Mouse (Mus musculus) ovary, postnatal 14 days (tissue): ENCODE measurements around the gene Ccdc74a.

Source experiments
- DNase-seq: peaks from one replicate; pipeline ENCODE4 v3.0.0; 2022; ENCODE audit warnings: low spot score

Gene Ccdc74a

DNA sequence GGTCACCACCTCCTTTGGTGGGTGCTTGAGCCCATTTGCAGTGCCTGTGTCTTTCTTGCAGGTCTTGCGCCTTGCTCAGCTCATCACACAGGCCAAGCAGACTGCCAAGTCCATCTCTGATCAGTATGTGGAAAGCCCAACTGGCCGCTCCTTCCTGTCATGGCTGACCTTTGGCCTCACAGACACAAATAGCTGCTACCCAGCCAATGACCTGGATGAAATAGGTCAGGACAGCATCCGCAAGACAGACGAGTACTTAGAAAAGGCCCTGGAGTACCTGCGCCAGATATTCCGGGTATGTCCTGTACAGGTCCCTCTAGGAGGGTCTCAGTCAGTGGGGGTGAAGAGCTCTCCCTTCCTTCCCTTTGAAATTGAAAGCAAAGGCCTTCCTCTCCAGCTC lies 5.0 kb upstream of the Ccdc74a start:
- no peak for DNase-seq

DNA sequence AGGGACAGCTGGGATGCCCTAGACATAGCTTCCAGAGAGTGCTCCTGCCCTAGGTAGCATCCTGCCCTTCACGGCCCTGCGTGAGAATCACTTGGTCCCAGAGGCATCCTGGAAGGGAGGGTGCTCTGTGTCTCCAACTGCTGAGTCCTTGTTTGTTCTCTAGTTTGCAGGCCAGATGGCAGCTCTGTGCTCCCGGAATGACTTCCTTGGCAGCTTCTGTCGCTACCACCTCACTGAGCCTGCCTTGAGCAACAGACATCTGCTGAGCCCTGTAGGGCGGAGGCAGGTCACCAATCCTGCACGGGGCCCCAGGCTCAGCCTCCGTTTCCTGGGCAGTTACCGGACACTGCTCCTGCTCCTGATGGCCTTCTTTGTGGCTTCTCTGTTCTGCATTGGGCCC lies 4.0 kb upstream of the Ccdc74a start:
- no peak for DNase-seq

DNA sequence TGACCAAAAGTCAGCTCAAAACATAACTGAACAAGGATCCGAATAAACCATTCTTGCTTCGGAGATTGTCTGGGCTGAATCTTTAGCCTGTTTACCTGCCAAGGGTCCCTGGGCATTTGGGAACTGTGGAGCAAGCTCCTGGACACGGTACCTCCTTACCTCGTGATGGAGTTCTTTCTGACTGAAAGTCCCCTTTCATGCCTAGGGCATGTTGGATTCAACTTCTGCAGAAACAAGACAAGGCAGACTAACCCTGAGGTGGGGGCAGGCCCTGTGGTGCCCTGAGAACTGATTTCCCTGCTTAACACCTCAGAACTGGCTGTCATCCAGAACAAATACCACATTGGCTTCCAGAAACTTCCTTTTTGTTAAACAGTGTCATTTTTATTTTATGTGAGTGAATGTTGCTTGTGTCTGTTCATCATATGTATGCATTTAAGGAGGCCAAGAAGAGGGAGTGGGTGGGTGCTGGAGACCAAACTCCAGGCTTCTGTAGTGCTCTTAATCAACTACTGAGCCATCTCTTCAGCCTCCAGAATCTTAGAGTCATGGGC lies 2.8 kb upstream of the Ccdc74a start:
- no peak for DNase-seq

DNA sequence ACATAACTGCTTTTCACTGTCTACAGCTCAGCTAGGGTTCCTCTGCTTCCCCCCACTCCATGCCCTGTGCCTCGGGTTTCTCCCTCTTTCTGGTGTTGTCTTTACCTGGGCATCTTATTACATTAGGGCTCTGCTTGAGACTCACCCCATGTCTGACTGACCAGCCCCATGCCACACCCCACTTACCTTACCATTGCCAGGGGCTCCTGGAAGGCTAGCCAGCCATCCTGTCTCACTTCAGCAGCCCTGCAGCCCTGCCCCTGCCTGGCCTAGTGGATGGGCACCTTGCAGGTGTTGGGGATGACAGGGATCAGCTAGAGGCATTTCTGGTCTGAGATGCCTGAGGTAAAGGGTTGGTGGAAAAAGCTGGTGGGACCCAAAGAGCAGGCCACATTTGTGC lies 886 bp downstream of the Ccdc74a start:
- no peak for DNase-seq

DNA sequence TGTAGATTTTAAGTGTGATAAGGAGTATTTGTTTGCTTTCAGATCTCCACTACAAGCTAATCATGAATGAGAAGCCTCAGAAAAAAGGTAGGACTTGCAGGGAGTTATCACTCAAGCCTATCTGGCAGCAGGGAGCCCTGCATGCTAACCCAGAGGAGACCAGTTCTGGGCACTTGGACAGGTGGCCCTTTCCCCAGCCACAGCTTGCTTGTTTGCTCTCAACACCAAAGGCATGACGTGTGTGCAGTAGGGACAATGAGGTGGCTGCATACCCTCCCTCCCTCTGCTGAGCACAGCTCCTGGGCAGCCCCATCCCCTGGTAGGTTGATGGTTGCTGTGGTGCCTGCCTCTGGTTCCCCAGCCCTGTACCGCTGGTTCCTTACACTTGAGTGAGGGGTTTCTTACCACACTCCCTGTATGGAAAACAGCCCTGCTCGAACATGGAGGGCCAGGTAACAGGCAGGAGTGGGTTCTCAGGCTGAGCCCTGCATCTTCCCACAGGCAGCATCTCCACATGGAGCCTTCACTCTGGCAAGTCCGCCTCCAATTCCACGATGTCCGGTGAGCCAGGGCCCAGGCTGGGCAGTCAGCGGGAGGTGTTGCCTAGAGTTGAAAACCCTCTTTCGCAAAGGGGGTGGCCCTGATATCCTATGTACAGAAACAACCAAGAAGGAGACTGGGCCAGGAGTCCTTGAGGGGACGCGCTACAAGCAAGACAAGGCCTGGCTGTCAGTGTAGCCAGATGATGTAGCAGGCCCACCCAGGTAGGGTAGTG lies 1.5 kb downstream of the Ccdc74a start:
- DNase-seq, result no peak

DNA sequence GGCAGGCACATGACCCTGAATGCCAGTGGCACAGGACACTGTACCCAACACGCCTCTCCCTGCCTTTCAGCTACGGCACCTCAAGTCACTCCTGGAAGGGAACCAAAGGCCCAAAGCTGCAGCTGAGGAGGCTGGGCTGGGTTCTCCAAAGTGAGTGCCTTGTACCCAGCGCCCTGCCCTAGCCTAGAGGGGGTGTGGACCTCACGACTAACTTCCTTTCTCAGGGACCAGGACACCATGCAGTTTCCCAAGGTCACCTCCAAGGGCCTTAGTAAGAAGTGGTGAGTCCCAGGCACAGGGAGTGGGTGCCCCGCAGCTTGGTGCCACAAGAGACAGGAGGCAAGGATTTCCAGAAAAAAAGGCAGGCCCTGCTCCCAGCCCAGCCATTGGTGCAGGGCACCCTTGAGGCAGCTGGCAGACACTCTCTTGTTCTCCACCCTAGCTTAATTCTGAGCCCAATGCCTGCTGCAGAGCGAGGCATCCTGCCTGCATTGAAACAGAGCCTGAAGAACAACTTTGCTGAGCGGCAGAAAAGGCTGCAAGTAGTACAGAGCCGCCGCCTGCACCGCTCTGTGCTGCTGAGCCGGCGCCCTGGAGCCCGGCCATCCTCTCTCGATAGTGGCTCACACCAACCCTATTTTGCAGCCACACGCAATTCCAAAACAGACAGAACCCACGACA lies 3.8 kb downstream of the Ccdc74a start:
- no peak for DNase-seq

DNA sequence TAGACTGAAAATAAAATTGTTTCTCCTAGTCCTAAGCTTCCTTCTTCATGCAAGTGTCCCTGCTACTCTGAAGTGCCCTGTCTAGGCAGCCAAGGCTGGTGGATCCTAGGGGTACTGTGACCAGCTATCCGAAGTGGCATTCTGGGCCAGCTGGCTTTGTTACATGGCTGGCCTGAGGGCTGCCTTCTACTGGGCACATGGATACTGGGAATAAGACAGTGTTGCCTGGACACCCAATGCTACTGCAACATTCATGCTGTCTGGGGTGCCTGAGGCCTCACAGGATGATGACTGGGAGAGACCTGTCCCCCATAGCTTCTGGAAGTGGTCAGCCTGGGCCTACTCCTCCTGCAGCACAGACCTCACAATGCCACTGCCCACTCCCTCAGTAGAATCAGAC lies 4.4 kb downstream of the Ccdc74a start:
- DNase-seq, result no peak

DNA sequence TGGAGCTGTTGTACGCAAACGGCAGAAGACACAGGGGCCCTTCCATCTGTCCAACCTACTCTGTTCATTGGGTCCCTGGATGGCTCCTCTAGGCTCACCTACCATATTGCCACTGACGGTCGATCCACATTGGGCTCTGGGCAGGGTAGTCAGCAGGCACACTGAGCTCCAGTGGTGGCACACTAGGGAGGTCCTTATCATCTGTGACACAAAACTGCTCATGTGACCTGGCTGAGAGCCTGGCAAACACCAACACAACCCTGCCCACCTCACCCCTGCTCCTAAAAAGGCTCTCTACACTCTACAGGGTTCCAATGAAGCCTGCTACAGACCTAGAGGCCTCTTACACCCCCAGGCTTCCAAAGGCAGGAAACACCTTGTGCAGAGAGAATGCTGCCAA lies 6.3 kb downstream of the Ccdc74a start:
- no peak for DNase-seq

DNA sequence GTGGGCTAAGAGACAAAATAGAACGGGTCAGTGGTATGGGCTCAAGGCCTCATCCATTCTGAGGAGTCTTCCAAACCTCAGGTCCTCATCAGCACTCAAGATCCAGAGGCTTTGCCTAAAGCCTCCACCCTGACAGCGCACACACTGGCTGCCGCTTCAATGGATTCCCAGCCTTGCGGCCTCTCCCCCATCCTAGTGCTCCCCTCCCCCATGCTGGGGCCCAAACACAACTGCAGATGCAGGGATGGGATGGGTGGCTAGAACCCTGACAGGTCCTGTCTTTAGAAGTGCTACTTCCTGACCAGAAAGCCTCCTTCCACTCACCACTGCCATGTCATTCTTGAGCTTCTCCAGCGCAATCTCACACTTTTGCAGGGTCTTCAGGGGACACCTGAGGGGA lies 7.3 kb downstream of the Ccdc74a start:
- DNase-seq, result no peak

DNA sequence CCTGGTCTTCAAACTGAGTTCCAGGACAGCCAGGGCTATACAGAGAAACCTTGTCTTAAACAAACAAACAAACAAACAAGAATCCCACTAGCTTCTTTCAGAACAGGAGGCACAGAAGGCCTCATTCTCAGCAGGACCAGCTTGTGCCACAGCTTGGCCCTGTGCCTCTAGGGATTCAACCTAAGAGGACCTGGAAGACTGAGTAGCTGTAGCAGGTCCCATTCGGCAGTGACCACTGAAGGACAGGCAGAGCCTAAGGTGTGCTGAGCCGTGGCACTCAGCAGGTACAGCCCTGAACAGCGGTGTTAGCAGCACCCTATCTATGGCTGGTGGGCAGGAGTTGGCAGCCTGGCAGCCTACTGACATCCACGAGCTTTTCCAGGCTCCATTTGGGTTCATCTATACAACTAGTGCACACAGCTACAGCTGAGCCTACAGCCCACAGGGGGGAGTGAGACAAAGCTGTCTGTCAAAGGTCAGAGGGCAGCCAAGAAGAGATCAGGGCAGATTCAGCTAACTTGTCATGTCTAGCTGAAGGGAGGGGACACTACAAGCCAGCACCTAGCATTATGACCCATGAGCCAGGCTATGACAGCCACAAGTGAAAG lies 8.0 kb downstream of the Ccdc74a start:
- no peak for DNase-seq

DNA sequence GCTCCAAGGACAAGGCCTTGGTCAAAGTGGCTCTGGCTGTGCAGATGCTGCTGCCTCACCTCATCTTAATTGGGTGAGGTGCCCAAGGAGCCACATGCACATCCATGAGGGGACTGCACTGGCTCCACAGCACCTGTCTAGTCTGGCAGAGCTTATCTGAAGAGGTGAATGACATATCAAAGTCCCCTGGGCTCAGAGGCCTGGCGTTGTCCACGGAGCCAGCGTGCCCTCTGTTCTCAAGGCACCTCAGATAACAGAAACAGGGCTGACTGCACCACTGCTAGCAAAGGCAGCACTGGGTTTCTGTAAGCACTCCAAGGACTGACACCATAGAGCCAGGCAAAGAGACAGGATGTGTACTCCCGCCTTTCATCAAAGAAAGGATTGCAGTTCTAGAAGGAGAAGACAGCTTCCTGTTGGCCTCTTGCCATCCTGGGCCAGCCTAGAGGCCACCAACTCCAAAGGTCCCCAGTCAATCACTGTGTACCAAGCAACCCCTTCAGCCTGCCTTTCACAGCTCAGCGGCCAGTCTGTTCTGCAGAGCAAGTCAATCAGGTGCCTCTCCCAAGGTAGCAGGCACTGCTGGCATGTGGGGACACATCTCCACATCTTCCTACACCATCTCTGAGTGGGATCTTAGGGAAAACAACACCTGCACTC lies 10.1 kb downstream of the Ccdc74a start:
- DNase-seq, result no peak

DNA sequence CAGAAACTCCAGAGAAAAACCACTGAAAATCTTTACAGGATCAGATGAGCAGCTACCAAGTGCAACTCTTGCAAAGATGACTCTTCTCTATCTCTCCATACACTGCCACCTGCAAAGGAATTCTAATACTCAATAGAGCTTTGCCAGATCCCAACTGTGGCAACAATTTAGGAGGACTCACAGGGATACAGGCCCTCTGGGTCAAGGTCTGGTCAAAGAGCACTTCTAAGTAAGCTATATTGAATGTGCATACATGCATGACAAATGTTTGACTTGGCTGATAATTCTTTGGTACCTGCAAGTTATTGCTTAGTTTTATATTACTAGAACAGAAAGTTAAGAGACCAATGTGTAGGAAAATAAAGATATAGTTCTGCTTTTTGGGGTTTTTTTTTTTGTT lies 19.3 kb downstream of the Ccdc74a start:
- no peak for DNase-seq

DNA sequence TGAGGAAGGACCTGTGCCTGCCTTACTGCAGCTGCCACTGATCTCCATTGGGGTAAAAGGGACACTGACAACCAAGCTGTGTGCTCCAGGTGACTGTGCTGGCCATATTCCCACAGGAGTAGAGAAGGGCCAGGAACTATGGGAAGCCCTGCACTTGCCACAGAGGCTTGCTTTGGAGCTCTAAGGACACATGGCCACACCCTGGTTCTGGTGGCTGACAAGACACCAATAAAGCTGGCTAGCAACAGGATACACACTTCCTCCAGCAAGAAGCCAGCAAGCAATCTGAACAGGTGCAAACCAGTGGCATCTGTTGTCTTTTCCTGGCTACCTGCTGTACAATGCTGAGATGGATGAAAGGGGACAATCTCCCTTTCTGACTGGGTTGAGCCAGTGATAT lies 23.6 kb downstream of the Ccdc74a start:
- no peak for DNase-seq

DNA sequence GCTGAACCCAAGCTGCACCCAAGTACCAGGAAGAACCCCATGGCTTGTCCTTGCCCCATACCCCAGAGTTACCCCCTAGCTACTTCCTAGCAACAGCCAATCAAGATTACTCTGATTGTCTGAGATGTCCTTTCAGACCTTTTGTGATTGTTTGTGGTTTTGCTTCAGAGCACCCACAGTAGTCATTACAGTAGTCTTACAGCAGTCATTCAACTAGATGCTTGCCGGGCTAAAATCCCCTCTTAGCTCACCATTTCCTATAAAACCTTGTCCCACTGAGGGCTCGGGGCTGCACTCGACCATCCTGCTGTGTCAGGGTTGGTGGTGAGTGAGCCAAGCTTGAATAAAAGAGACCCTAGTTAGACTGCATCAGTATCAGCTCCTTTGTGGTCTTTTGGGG lies 48.6 kb downstream of the Ccdc74a start:
- DNase-seq, result no peak
